Mouse (Mus musculus) forebrain, embryonic 11.5 days (tissue): Measurements from ENCODE around the gene Hs3st3b1. TPM values are rescaled to one million over a fixed set of nuclear protein-coding genes. Genes with fewer than 3 reads are reported as not detected.

Experiments
- ATAC-seq: fragments of 200-750 bp; cut with Nextera tagmentation; replicated peaks from 2 replicates; pipeline ENCODE4 v1.8.0; 2017; ENCODE audit warnings: moderate TSS enrichment; ENCODE audit not compliant: low FRiP score
- DNase-seq: peaks from one replicate; pipeline ENCODE4 v3.0.0-alpha.2; 2017; ENCODE audit warnings: low spot score
- H3K27ac ChIP-seq: fragments of 300-500 bp; sonication (generic); 2 replicates; pipeline ENCODE4 v1.5.1; 2014; ENCODE audit warnings: low read depth, low read length
- H3K27me3 ChIP-seq: fragments of 300-500 bp; sonication (generic); 2 replicates; pipeline ENCODE4 v1.6.1; 2014; ENCODE audit warnings: mild to moderate bottlenecking, low read length, mixed read lengths; ENCODE audit not compliant: control insufficient read depth, insufficient read depth
- H3K36me3 ChIP-seq: fragments of 300-500 bp; sonication (generic); 2 replicates; pipeline ENCODE4 v1.6.1; 2014; ENCODE audit warnings: mild to moderate bottlenecking, low read length, moderate library complexity, mixed read lengths; ENCODE audit not compliant: control insufficient read depth, insufficient read depth
- H3K4me1 ChIP-seq: fragments of 300-500 bp; sonication (generic); replicated peaks from 2 replicates; pipeline ENCODE4 v1.6.1; 2014; ENCODE audit warnings: low read length, mixed read lengths; ENCODE audit not compliant: control insufficient read depth, insufficient read depth
- H3K4me2 ChIP-seq: fragments of 300-500 bp; sonication (generic); 2 replicates; pipeline ENCODE4 v1.6.1; 2014; ENCODE audit warnings: low read depth, mild to moderate bottlenecking, low read length, moderate library complexity, mixed read lengths; ENCODE audit not compliant: severe bottlenecking
- H3K4me3 ChIP-seq: fragments of 300-500 bp; sonication (generic); 2 replicates; pipeline ENCODE4 v1.5.1; 2014; ENCODE audit warnings: low read depth, low read length
- H3K9ac ChIP-seq: fragments of 300-500 bp; sonication (generic); 2 replicates; pipeline ENCODE4 v1.6.1; 2014; ENCODE audit warnings: low read length
- H3K9me3 ChIP-seq: fragments of 300-500 bp; sonication (generic); 2 replicates; pipeline ENCODE4 v1.6.1; 2016; ENCODE audit warnings: low read length, mixed read lengths; ENCODE audit not compliant: control insufficient read depth
- WGBS: fragments of 180-500 bp; shearing (Covaris S2); extraction: QIAGEN DNeasy Blood & Tissue Kit; methylation state at CpG from one replicate; pipeline ENCODE4 v1.1.7; 2014; 5-methylcytosine and 5-hydroxymethylcytosine counted together
- polyA plus RNA-seq: library from polyadenylated mRNA; unstranded; fragments of >200 nt; fragmentation: Nextera tagmentation; extraction: Ambion mirVana; gene quantifications from 2 replicates; pipeline ENCODE4 v1.2.1, GENCODE M21; 2014

Hs3st3b1 gene
- polyA plus RNA-seq, 1 experiment from 2014 or later, result 7.0 TPM

- no peak for ATAC-seq
- Histone ChIP-seq H3K9me3 (no peaks in the 10 kb centered on the region), H3K36me3 (no peaks in the 10 kb centered on the region), H3K9ac (no peak overlapping the region), H3K27ac (no peak overlapping the region), H3K4me1 (no peaks in the 10 kb centered on the region), H3K4me3 (no peak overlapping the region), H3K4me2 (no peak overlapping the region), H3K27me3 (peaks cover 4% of the 10 kb centered on the region; the same call in 1 of the 2 replicates)
- 80% methylated on average over 3 of the region's 3 CpGs for WGBS
- no peak for DNase-seq
Observed at GRCm38 (mm10) chr11:63883385-63883784, 38.7 kb downstream of the Hs3st3b1 start.

- Histone ChIP-seq H3K9ac (no peak overlapping the region), H3K4me3 (no peak overlapping the region), H3K4me2 (no peak overlapping the region), H3K27me3 (no peaks in the 10 kb centered on the region), H3K4me1 (no peaks in the 10 kb centered on the region), H3K36me3 (no peaks in the 10 kb centered on the region), H3K27ac (no peak overlapping the region), H3K9me3 (no peaks in the 10 kb centered on the region)
- 39% methylated on average over 2 of the region's 2 CpGs for WGBS
- no peak for DNase-seq
- ATAC-seq, result no peak
Observed at GRCm38 (mm10) chr11:63880296-63880695, 41.8 kb downstream of the Hs3st3b1 start.

- WGBS, result 83% methylated on average over 10 of the region's 10 CpGs
- Histone ChIP-seq H3K4me1 (no peaks in the 10 kb centered on the region), H3K4me3 (no peak overlapping the region), H3K9ac (no peak overlapping the region), H3K4me2 (no peak overlapping the region), H3K27me3 (no peaks in the 10 kb centered on the region), H3K27ac (no peak overlapping the region), H3K9me3 (no peaks in the 10 kb centered on the region), H3K36me3 (no peaks in the 10 kb centered on the region)
- ATAC-seq (no peak), DNase-seq (no peak)
Observed at GRCm38 (mm10) chr11:63879261-63879660, 42.8 kb downstream of the Hs3st3b1 start.

GRCm38 (mm10) chr11:63878616-63879015 is 43.5 kb downstream of the Hs3st3b1 start:
- H3K27ac ChIP-seq, result no peak overlapping the region
- no peaks in the 10 kb centered on the region for H3K4me1 ChIP-seq
- no peak for DNase-seq
- no peak overlapping the region for H3K4me3 ChIP-seq
- no peak for ATAC-seq
- H3K9ac ChIP-seq, result no peak overlapping the region
- no peaks in the 10 kb centered on the region for H3K9me3 ChIP-seq
- no peak overlapping the region for H3K4me2 ChIP-seq
- H3K27me3 ChIP-seq, result no peaks in the 10 kb centered on the region
- WGBS, result 96% methylated on average over 4 of the region's 4 CpGs
- H3K36me3 ChIP-seq, result no peaks in the 10 kb centered on the region

- H3K27me3 ChIP-seq, result no peaks in the 10 kb centered on the region
- no peak overlapping the region for H3K4me2 ChIP-seq
- ATAC-seq, result no peak
- WGBS, result 67% methylated on average over 1 of the region's 1 CpGs
- no peaks in the 10 kb centered on the region for H3K4me1 ChIP-seq
- H3K4me3 ChIP-seq, result no peak overlapping the region
- no peaks in the 10 kb centered on the region for H3K36me3 ChIP-seq
- no peak overlapping the region for H3K9ac ChIP-seq
- no peaks in the 10 kb centered on the region for H3K9me3 ChIP-seq
- H3K27ac ChIP-seq, result no peak overlapping the region
- DNase-seq, result no peak
Observed at GRCm38 (mm10) chr11:63862746-63863145, 59.3 kb downstream of the Hs3st3b1 start.

DNA sequence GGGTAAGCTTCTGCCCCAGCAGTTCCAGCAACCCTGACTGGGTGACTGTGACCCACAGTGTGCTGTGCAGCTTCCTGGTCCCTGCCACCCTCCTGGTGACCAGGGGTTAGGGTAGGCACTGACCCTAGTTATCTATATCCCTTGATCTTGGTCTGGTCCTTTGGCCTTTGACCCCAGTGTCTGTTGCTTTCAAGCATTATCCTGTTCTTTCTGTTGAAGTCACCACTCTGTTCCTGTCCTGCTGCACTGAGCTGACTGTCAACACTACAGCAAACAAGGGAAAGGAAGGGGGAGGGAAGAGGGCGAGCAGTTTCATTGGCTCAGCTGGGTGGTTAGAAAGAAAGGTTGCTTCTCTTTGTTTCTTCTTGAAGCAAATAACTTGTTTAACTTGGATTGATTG is 60.1 kb downstream of the Hs3st3b1 start:
- ATAC-seq (no peak), DNase-seq (no peak)
- no peaks in the 10 kb centered on the region for H3K4me1 ChIP-seq
- H3K36me3 ChIP-seq, result no peaks in the 10 kb centered on the region
- H3K27me3 ChIP-seq, result no peaks in the 10 kb centered on the region
- WGBS, result 10% methylated on average over 1 of the region's 1 CpGs
- H3K4me3 ChIP-seq, result no peak overlapping the region
- H3K9ac ChIP-seq, result no peak overlapping the region
- no peak overlapping the region for H3K4me2 ChIP-seq
- H3K9me3 ChIP-seq, result no peaks in the 10 kb centered on the region
- no peak overlapping the region for H3K27ac ChIP-seq

- ATAC-seq, result no peak
- DNase-seq, result no peak
- Histone ChIP-seq H3K27me3 (no peaks in the 10 kb centered on the region), H3K27ac (no peak overlapping the region), H3K4me2 (no peak overlapping the region), H3K36me3 (no peaks in the 10 kb centered on the region), H3K9me3 (no peaks in the 10 kb centered on the region), H3K4me3 (no peak overlapping the region), H3K9ac (no peak overlapping the region), H3K4me1 (no peaks in the 10 kb centered on the region)
- 85% methylated on average over 6 of the region's 6 CpGs for WGBS
Observed at GRCm38 (mm10) chr11:63851041-63851730, 70.9 kb downstream of the Hs3st3b1 start.

DNA sequence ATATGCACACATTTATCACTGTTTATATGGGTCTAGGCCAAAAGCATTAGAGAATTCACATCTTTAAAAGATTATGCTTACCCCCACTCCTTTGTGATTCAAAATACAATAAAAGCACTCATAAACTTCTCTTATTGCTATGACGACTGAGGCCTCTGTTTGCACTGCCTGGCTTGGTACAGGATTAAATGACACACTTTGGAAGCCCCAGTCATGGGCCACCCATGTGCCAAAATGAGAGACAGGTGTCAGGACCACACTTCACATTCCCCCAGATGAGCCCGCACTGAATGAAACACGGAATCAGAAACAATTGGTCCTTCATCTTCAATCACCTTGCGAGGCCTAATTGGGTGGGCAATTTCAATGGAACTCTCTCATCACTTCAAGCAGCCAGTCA is 71.8 kb downstream of the Hs3st3b1 start:
- Histone ChIP-seq H3K4me3 (no peak overlapping the region), H3K4me1 (no peaks in the 10 kb centered on the region), H3K9me3 (no peaks in the 10 kb centered on the region), H3K36me3 (no peaks in the 10 kb centered on the region), H3K9ac (no peak overlapping the region), H3K27me3 (no peaks in the 10 kb centered on the region), H3K27ac (no peak overlapping the region), H3K4me2 (no peak overlapping the region)
- ATAC-seq, result no peak
- DNase-seq, result no peak
- 79% methylated on average over 4 of the region's 4 CpGs for WGBS

DNA sequence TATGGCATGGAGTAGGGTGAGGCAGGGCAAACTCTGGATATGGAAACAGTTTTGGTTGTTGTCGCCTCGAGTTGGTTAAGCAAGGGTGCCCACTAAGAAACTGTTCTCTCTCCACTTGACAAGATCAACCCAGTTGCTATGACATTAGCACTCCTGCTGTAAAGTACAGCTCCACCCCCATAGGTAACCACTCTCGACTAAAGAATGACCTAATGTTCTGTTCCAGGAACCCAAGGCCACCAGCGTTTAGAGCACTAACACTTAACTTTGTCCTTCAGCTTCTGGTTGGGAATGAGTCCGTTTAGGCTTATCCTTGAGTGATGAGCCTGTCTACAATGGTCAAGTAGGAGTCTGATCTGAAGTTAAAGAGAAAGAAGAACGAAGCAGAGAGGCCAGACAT is 76.7 kb downstream of the Hs3st3b1 start:
- no peak for ATAC-seq
- Histone ChIP-seq H3K27me3 (no peaks in the 10 kb centered on the region), H3K9ac (no peak overlapping the region), H3K36me3 (no peaks in the 10 kb centered on the region), H3K27ac (no peak overlapping the region), H3K9me3 (no peaks in the 10 kb centered on the region), H3K4me1 (no peaks in the 10 kb centered on the region), H3K4me2 (no peak overlapping the region), H3K4me3 (no peak overlapping the region)
- WGBS, result no CpG with 5 or more reads among the region's 6 CpGs
- DNase-seq, result no peak
